Mouse (Mus musculus): ENCODE data around the gene Cnn2.
"Not testable (repeated sequence)": the region's sequence is repeated elsewhere in the genome, so short reads cannot be mapped to it uniquely, and the experiment has no call there.

The Cnn2 gene

DNA sequence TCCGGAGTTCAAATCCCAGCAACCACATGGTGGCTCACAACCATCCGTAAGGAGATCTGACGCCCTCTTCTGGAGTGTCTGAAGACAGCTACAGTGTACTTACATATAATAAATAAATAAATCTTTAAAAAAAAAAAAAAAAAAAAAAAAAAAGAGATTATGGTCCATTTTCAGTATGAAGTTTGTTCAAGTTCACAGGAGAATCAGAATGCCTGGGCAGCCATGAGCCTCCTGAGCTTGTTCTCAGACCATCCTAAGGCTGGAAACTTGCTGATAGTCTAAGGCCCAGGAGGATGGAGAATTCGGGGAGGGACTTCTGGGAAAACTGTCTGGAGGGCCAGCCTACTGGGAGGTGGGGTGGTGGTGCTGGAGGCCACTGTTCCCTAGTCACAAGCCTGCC, 57.0 kb downstream of the Cnn2 start:
- not testable (repeated sequence) for DNase-seq

Data from thymus, postnatal 36 days (tissue).